Mouse (Mus musculus) testis, adult 2 months (tissue): ENCODE measurements around the gene Nme4. TPM values are rescaled to one million over a fixed set of nuclear protein-coding genes. Genes with fewer than 3 reads are reported as not detected.

Source experiments
- H3K27ac ChIP-seq: fragments of 200-500 bp; 2 replicates; pipeline ENCODE4 v1.5.1; 2012; ENCODE audit warnings: low read depth, low read length; ENCODE audit not compliant: control insufficient read depth, insufficient read depth
- H3K27me3 ChIP-seq: fragments of 200-500 bp; 2 replicates; pipeline ENCODE4 v1.6.1; 2012; ENCODE audit warnings: mild to moderate bottlenecking, low read length, moderate library complexity; ENCODE audit not compliant: control insufficient read depth, insufficient read depth
- H3K36me3 ChIP-seq: fragments of 200-500 bp; 2 replicates; pipeline ENCODE4 v1.6.1; 2012; ENCODE audit warnings: mild to moderate bottlenecking, low read length; ENCODE audit not compliant: control insufficient read depth, insufficient read depth
- H3K4me1 ChIP-seq: fragments of 200-500 bp; 2 replicates; pipeline ENCODE4 v1.6.1; 2012; ENCODE audit warnings: low read length; ENCODE audit not compliant: control insufficient read depth, insufficient read depth
- H3K4me3 ChIP-seq: fragments of 200-500 bp; 2 replicates; pipeline ENCODE4 v1.5.1; 2012; ENCODE audit warnings: low read depth, mild to moderate bottlenecking, low read length, moderate library complexity, mixed read lengths; ENCODE audit not compliant: control insufficient read depth
- CTCF ChIP-seq: fragments of 200-500 bp; IDR thresholded peaks from 2 replicates; pipeline ENCODE4 v1.5.1; 2012; ENCODE audit warnings: low read depth, mild to moderate bottlenecking, inconsistent platforms, low read length, moderate library complexity; ENCODE audit not compliant: control insufficient read depth, insufficient read depth, insufficient replicate concordance
- POLR2A ChIP-seq: fragments of 200-500 bp; IDR thresholded peaks from 2 replicates; pipeline ENCODE4 v1.6.1; 2012; ENCODE audit warnings: low read depth, mild to moderate bottlenecking, inconsistent platforms, low read length, moderate library complexity; ENCODE audit not compliant: control insufficient read depth
- polyA plus RNA-seq: library from polyadenylated mRNA; depleted of rRNA; stranded (reverse); fragments of >200 nt; gene quantifications from 2 replicates; pipeline ENCODE4 v1.2.3, GENCODE M21; 2012

Nme4 gene
- polyA plus RNA-seq, 1 experiment, result 5.4 TPM

- TF ChIP-seq POLR2A, result no peak
- no peak for TF ChIP-seq CTCF
These were observed 30.5 kb downstream of the Nme4 start for GRCm38 (mm10) chr17:26064916-26065315.

GRCm38 (mm10) chr17:26057787-26058567, 37.4 kb downstream of the Nme4 start:
- Histone ChIP-seq H3K27me3 (no peaks in the 10 kb centered on the region), H3K36me3 (no peaks in the 10 kb centered on the region; the same call in 1 of the 2 replicates), H3K4me1 (no peaks in the 10 kb centered on the region), H3K4me3 (no peak overlapping the region), H3K27ac (no peak overlapping the region)
- TF ChIP-seq POLR2A (no peak), CTCF (no peak)

More at GRCm38 (mm10) chr17:26064916-26065315, 30.5 kb downstream of the Nme4 start:
- H3K36me3 ChIP-seq, result no peaks in the 10 kb centered on the region
- no peak overlapping the region for H3K27ac ChIP-seq
- no peak overlapping the region for H3K4me3 ChIP-seq
- peaks cover 16% of the 10 kb centered on the region for H3K4me1 ChIP-seq
- no peaks in the 10 kb centered on the region for H3K27me3 ChIP-seq

- Histone ChIP-seq H3K27me3 (no peaks in the 10 kb centered on the region), H3K4me3 (no peak overlapping the region), H3K27ac (no peak overlapping the region), H3K36me3 (no peaks in the 10 kb centered on the region; the same call in 1 of the 2 replicates), H3K4me1 (no peaks in the 10 kb centered on the region)
- no peak for TF ChIP-seq POLR2A
- TF ChIP-seq CTCF, result no peak
These were observed 38.1 kb downstream of the Nme4 start for GRCm38 (mm10) chr17:26057278-26057677.

GRCm38 (mm10) chr17:26055164-26055563, 40.2 kb downstream of the Nme4 start:
- Histone ChIP-seq H3K4me1 (no peaks in the 10 kb centered on the region), H3K36me3 (no peaks in the 10 kb centered on the region; the same call in 1 of the 2 replicates), H3K27me3 (no peaks in the 10 kb centered on the region), H3K27ac (no peak overlapping the region), H3K4me3 (no peak overlapping the region)
- TF ChIP-seq POLR2A (no peak), CTCF (no peak)

GRCm38 (mm10) chr17:26054133-26054845, 41.1 kb downstream of the Nme4 start:
- Histone ChIP-seq H3K36me3 (no peaks in the 10 kb centered on the region; the same call in 1 of the 2 replicates), H3K4me3 (no peak overlapping the region), H3K27ac (no peak overlapping the region), H3K27me3 (no peaks in the 10 kb centered on the region), H3K4me1 (no peaks in the 10 kb centered on the region)
- TF ChIP-seq POLR2A (no peak), CTCF (no peak)

- Histone ChIP-seq H3K4me3 (no peak overlapping the region), H3K4me1 (no peaks in the 10 kb centered on the region), H3K36me3 (no peaks in the 10 kb centered on the region; the same call in 1 of the 2 replicates), H3K27me3 (no peaks in the 10 kb centered on the region), H3K27ac (no peak overlapping the region)
- TF ChIP-seq CTCF (no peak), POLR2A (no peak)
These were observed 42.7 kb downstream of the Nme4 start for GRCm38 (mm10) chr17:26052706-26053105.

- H3K27ac ChIP-seq, result no peak overlapping the region
- no peaks in the 10 kb centered on the region for H3K27me3 ChIP-seq
- no peaks in the 10 kb centered on the region for H3K4me1 ChIP-seq
- H3K36me3 ChIP-seq, result no peaks in the 10 kb centered on the region; the same call in 1 of the 2 replicates
- TF ChIP-seq CTCF (no peak), POLR2A (no peak)
- no peak overlapping the region for H3K4me3 ChIP-seq
These were observed 43.3 kb downstream of the Nme4 start for GRCm38 (mm10) chr17:26052074-26052473.
